Mouse (Mus musculus) retina, adult 2 months (tissue): ENCODE results near the gene Snca.
"Not testable (repeated sequence)": the region's sequence is repeated elsewhere in the genome, so short reads cannot be mapped to it uniquely, and the experiment has no call there.

ENCODE experiments used
- DNase-seq: peaks from one replicate; pipeline ENCODE4 v3.0.0-alpha.2; 2012; ENCODE audit warnings: low read depth, low spot score

Snca gene

GRCm38 (mm10) chr6:60717566-60717965 is 112.1 kb downstream of the Snca start:
- DNase-seq: no peak

- DNase-seq: no peak
Measured at GRCm38 (mm10) chr6:60709997-60710471, 119.6 kb downstream of the Snca start.

- DNase-seq: no peak
Measured at GRCm38 (mm10) chr6:60698072-60698471, 131.6 kb downstream of the Snca start.

GRCm38 (mm10) chr6:60687048-60687447 is 142.6 kb downstream of the Snca start:
- DNase-seq: not testable (repeated sequence)

GRCm38 (mm10) chr6:60682233-60682632 is 147.4 kb downstream of the Snca start:
- peak; percentile 48 for DNase-seq
